Comparison of ENCODE assay signal across 14 mouse cellular contexts in the genomic region with DNA sequence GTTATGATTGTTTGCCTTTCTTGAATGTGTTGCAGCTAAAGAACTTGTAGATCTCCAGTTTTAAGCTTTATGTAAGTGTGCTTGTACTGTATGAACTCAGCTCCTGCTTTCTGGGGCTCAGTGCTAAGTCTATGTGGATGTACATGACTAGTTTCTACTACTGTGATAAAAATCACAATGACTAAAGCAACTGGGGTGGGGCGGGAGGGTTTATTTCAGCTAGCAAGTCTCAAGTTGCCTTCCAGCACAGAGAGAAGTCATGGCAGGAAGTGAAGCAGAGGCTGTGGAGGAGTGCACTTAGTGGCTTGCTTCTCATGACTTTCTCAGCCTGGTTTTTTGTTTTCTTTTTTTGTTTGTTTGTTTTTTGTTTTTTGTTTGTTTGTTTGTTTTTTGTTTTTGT.
"Had no signal": no experiment of that assay in that cellular context is flagged by ENCODE, and none has a peak within 500 bp of the region (broad histone marks: within the 10 kb centered on the region; RNA-seq: fewer than 3 reads in every experiment).

No protein-coding gene starts in this region.

- H3K27me3 ChIP-seq: limb, embryonic 13.5 days; midbrain, embryonic 15.5 days; neural tube, embryonic 13.5 days; stomach, embryonic 15.5 days had no signal

- H3K4me2 ChIP-seq: limb, embryonic 13.5 days; midbrain, embryonic 15.5 days; neural tube, embryonic 13.5 days; stomach, embryonic 15.5 days had no signal

- H3K4me1 ChIP-seq: limb, embryonic 13.5 days; midbrain, embryonic 15.5 days; neural tube, embryonic 13.5 days; stomach, embryonic 15.5 days had no signal

- ATAC-seq: lung, postnatal 0 days; midbrain, embryonic 15.5 days had no signal

- DNase-seq: kidney, adult 18-20 months; kidney, postnatal 4 days; left cerebral cortex, postnatal 4 days; lung, adult 2 months; lung, postnatal 36 days; right cerebral cortex, postnatal 14 days; thymus, postnatal 36 days had no signal

- H3K9ac ChIP-seq: limb, embryonic 13.5 days; liver, embryonic 14.5 days; midbrain, embryonic 15.5 days; neural tube, embryonic 13.5 days; stomach, embryonic 15.5 days had no signal

- H3K4me3 ChIP-seq: layer of hippocampus, adult 2 months; limb, embryonic 13.5 days; midbrain, embryonic 15.5 days; neural tube, embryonic 13.5 days; stomach, embryonic 15.5 days had no signal

- H3K9me3 ChIP-seq: limb, embryonic 13.5 days; midbrain, embryonic 15.5 days; neural tube, embryonic 13.5 days; stomach, embryonic 15.5 days had no signal

- H3K27ac ChIP-seq: layer of hippocampus, adult 2 months; limb, embryonic 13.5 days; liver, embryonic 14.5 days; midbrain, embryonic 15.5 days; neural tube, embryonic 13.5 days; stomach, embryonic 15.5 days had no signal
